In genomic region chr10:127289573-127290191, GRCm38 (mm10) we compare ENCODE assay signal across 8 mouse cellular contexts. TPM values are rescaled to one million over a fixed set of nuclear protein-coding genes. Genes with fewer than 3 reads are reported as not detected.
DNase-seq lines count a peak whose midpoint lies in the region; ATAC-seq lines count a peak whose summit lies in the region.

No protein-coding gene starts in this region.

- H3K9ac ChIP-seq in hindbrain, embryonic 15.5 days: peak overlapping the region; percentile 79
- peak overlapping the region; percentile 82 for H3K9ac ChIP-seq in limb, embryonic 13.5 days
- H3K9ac ChIP-seq in midbrain, embryonic 12.5 days (replicated peaks): peak overlapping the region; percentile 89

- peak overlapping the region; percentile 52 for H3K4me3 ChIP-seq in hindbrain, embryonic 15.5 days
- H3K4me3 ChIP-seq in limb, embryonic 13.5 days: peak overlapping the region; percentile 70
- H3K4me3 ChIP-seq in midbrain, embryonic 12.5 days: peak overlapping the region; percentile 77

- H3K4me2 ChIP-seq in hindbrain, embryonic 15.5 days: peak overlapping the region; percentile 73
- H3K4me2 ChIP-seq in limb, embryonic 13.5 days (replicated peaks): peak overlapping the region; percentile 95
- peak overlapping the region; percentile 94 for H3K4me2 ChIP-seq in midbrain, embryonic 12.5 days (replicated peaks)

- H3K9me3 ChIP-seq in hindbrain, embryonic 15.5 days: no peaks in the 10 kb centered on the region
- H3K9me3 ChIP-seq in limb, embryonic 13.5 days: no peaks in the 10 kb centered on the region
- no peaks in the 10 kb centered on the region for H3K9me3 ChIP-seq in midbrain, embryonic 12.5 days

- 2% methylated on average over 15 of the region's 15 CpGs for WGBS in hindbrain, embryonic 15.5 days
- 2% methylated on average over 15 of the region's 15 CpGs for WGBS in limb, embryonic 13.5 days
- WGBS in midbrain, embryonic 12.5 days: 2% methylated on average over 15 of the region's 15 CpGs

- H3K27ac ChIP-seq in hindbrain, embryonic 15.5 days (replicated peaks): peak overlapping the region; percentile 98
- H3K27ac ChIP-seq in limb, embryonic 13.5 days: peak overlapping the region; percentile 98
- H3K27ac ChIP-seq in midbrain, embryonic 12.5 days (replicated peaks): peak overlapping the region; percentile 98

- no peaks in the 10 kb centered on the region for H3K27me3 ChIP-seq in hindbrain, embryonic 15.5 days
- no peaks in the 10 kb centered on the region for H3K27me3 ChIP-seq in limb, embryonic 13.5 days
- H3K27me3 ChIP-seq in midbrain, embryonic 12.5 days: no peaks in the 10 kb centered on the region
- H3K27me3 ChIP-seq in splenic B cell, adult 2 months (ENCODE audit: control insufficient read depth, insufficient read depth, low read length, poor library complexity, severe bottlenecking): no peaks in the 10 kb centered on the region

- peaks cover 62% of the 10 kb centered on the region for H3K4me1 ChIP-seq in hindbrain, embryonic 15.5 days (replicated peaks)
- H3K4me1 ChIP-seq in limb, embryonic 13.5 days: peaks cover 59% of the 10 kb centered on the region
- H3K4me1 ChIP-seq in midbrain, embryonic 12.5 days: peaks cover 57% of the 10 kb centered on the region

- peak; percentile 52 for DNase-seq in right cerebral cortex, adult 18-20 months
- DNase-seq in right cerebral cortex, postnatal 25 days: no peak
- peak; percentile 80 for DNase-seq in cerebellum, adult 8-10 months
- peak; percentile 33 to 54 for DNase-seq in frontal cortex, adult 2 months (ENCODE audit: extremely low spot score in 1 of 2, low spot score in 1 of 2)
- DNase-seq in splenic B cell, adult 2 months (ENCODE audit: low read depth, low spot score): peak; percentile 80

- H3K36me3 ChIP-seq in hindbrain, embryonic 15.5 days: peaks cover 18% of the 10 kb centered on the region
- peaks cover 46% of the 10 kb centered on the region for H3K36me3 ChIP-seq in limb, embryonic 13.5 days
- peaks cover 44% of the 10 kb centered on the region for H3K36me3 ChIP-seq in midbrain, embryonic 12.5 days
- H3K36me3 ChIP-seq in splenic B cell, adult 2 months (ENCODE audit: control insufficient read depth, insufficient read depth, low read length, poor library complexity, severe bottlenecking): peaks cover 4% of the 10 kb centered on the region

- peak; percentile 2; the same call in 1 of the 2 replicates for ATAC-seq in hindbrain, embryonic 15.5 days (ENCODE audit: low FRiP score, low read depth)
- ATAC-seq in limb, embryonic 13.5 days (ENCODE audit: low FRiP score, low read depth): no peak
- peak; percentile 8 for ATAC-seq in midbrain, embryonic 12.5 days (ENCODE audit: low FRiP score, low read depth)

RNA-seq across cellular contexts. Expression of gene Mbd6, which starts 0.9 kb away (rescaled TPM):
- 50.0 and 51.5 TPM in 2 replicates for polyA plus RNA-seq in frontal cortex, adult 2 months (2012; rRNA removed)
- polyA plus RNA-seq in hindbrain, embryonic 15.5 days (2015; fragmentation: Nextera tagmentation; extraction: Ambion mirVana): 16.1 and 17.5 TPM in 2 replicates
- 15.0 and 16.7 TPM in 2 replicates for polyA plus RNA-seq in limb, embryonic 13.5 days (2015; fragmentation: Nextera tagmentation; extraction: Ambion mirVana)
- 20.3 and 21.7 TPM in 2 replicates for polyA plus RNA-seq in midbrain, embryonic 12.5 days (2016; fragmentation: Nextera tagmentation; extraction: Ambion mirVana)

RNA-seq across cellular contexts. Expression of gene Mars, which starts 21.9 kb away (rescaled TPM):
- polyA plus RNA-seq in frontal cortex, adult 2 months (2012; rRNA removed): 63.1 and 81.8 TPM in 2 replicates
- polyA plus RNA-seq in hindbrain, embryonic 15.5 days (2015; fragmentation: Nextera tagmentation; extraction: Ambion mirVana): 115 and 118 TPM in 2 replicates
- 118 and 122 TPM in 2 replicates for polyA plus RNA-seq in limb, embryonic 13.5 days (2015; fragmentation: Nextera tagmentation; extraction: Ambion mirVana)
- polyA plus RNA-seq in midbrain, embryonic 12.5 days (2016; fragmentation: Nextera tagmentation; extraction: Ambion mirVana): 156 and 166 TPM in 2 replicates

RNA-seq across cellular contexts. Expression of gene Dctn2, which starts 23.5 kb away (rescaled TPM):
- polyA plus RNA-seq in frontal cortex, adult 2 months (2012; rRNA removed): 285 and 313 TPM in 2 replicates
- polyA plus RNA-seq in hindbrain, embryonic 15.5 days (2015; fragmentation: Nextera tagmentation; extraction: Ambion mirVana): 336 and 350 TPM in 2 replicates
- 188 and 192 TPM in 2 replicates for polyA plus RNA-seq in limb, embryonic 13.5 days (2015; fragmentation: Nextera tagmentation; extraction: Ambion mirVana)
- 245 and 250 TPM in 2 replicates for polyA plus RNA-seq in midbrain, embryonic 12.5 days (2016; fragmentation: Nextera tagmentation; extraction: Ambion mirVana)

RNA-seq across cellular contexts. Expression of gene Kif5a, which starts 26.5 kb away (rescaled TPM):
- polyA plus RNA-seq in frontal cortex, adult 2 months (2012; rRNA removed): 795 and 907 TPM in 2 replicates
- polyA plus RNA-seq in hindbrain, embryonic 15.5 days (2015; fragmentation: Nextera tagmentation; extraction: Ambion mirVana): 110 and 114 TPM in 2 replicates
- 4.2 and 4.8 TPM in 2 replicates for polyA plus RNA-seq in limb, embryonic 13.5 days (2015; fragmentation: Nextera tagmentation; extraction: Ambion mirVana)
- polyA plus RNA-seq in midbrain, embryonic 12.5 days (2016; fragmentation: Nextera tagmentation; extraction: Ambion mirVana): 53.9 and 61.6 TPM in 2 replicates

RNA-seq across cellular contexts. Expression of gene Arhgap9, which starts 32.1 kb away (rescaled TPM):
- 1.1 and 1.3 TPM in 2 replicates for polyA plus RNA-seq in frontal cortex, adult 2 months (2012; rRNA removed)
- polyA plus RNA-seq in hindbrain, embryonic 15.5 days (2015; fragmentation: Nextera tagmentation; extraction: Ambion mirVana): 0.86 and 1.5 TPM in 2 replicates
- polyA plus RNA-seq in limb, embryonic 13.5 days (2015; fragmentation: Nextera tagmentation; extraction: Ambion mirVana): 5.2 and 5.4 TPM in 2 replicates
- polyA plus RNA-seq in midbrain, embryonic 12.5 days (2016; fragmentation: Nextera tagmentation; extraction: Ambion mirVana): 0.86 and 1.1 TPM in 2 replicates
